Mouse (Mus musculus) urinary bladder, postnatal 4 days (tissue): ENCODE data around the gene Gm10309.
"Not testable (repeated sequence)": the region's sequence is repeated elsewhere in the genome, so short reads cannot be mapped to it uniquely, and the experiment has no call there.

Experiments used
- DNase-seq, 2 experiments: peaks; one replicate each; pipeline ENCODE4 v3.0.0; 2021 to 2022; ENCODE audit warnings: low spot score in 2 of 2

Gm10309 gene

GRCm38 (mm10) chr17:86514974-86515620, 10.1 kb upstream of the Gm10309 start:
- no peak for DNase-seq

GRCm38 (mm10) chr17:86509871-86510270, 4.8 kb upstream of the Gm10309 start:
- DNase-seq, result no peak

DNA sequence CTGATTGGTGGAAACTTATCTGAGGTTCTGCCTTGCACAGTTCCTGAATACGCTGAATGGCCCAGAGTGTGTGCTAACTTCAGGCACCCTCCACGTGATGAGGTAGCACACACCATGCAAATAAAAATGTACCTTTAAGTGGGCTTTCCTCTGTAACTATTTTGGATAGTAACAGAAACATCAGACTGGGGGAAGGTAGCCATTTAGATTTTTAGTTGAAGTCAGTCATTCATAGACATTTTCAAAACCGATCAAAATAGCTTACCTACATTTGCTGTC, 3.1 kb upstream of the Gm10309 start:
- no peak for DNase-seq

- no peak for DNase-seq
Measured at GRCm38 (mm10) chr17:86507342-86508211, 2.5 kb upstream of the Gm10309 start.

- DNase-seq, result no peak
Measured at GRCm38 (mm10) chr17:86506881-86507280, 1.8 kb upstream of the Gm10309 start.

GRCm38 (mm10) chr17:86503208-86503897, 1.7 kb downstream of the Gm10309 start:
- no peak for DNase-seq

DNA sequence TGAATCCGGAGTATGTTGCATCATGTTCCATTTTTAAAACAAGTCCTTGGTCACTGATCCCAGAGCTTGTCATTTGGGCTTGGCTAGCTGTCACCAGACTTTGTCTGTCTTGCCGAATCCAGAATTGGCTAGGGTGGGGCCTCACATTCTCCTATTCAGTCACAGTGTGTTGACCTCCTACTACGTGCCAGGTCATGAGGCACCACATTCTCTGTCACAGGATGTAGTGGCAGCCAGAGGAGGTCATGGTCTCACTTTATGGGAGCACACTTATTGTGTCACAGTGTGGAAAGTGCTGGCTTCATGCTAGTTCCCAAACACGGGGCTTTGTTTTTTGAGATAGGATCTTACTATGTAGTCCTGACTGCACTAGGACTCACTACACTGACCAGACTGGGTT, 3.6 kb downstream of the Gm10309 start:
- no peak for DNase-seq

DNA sequence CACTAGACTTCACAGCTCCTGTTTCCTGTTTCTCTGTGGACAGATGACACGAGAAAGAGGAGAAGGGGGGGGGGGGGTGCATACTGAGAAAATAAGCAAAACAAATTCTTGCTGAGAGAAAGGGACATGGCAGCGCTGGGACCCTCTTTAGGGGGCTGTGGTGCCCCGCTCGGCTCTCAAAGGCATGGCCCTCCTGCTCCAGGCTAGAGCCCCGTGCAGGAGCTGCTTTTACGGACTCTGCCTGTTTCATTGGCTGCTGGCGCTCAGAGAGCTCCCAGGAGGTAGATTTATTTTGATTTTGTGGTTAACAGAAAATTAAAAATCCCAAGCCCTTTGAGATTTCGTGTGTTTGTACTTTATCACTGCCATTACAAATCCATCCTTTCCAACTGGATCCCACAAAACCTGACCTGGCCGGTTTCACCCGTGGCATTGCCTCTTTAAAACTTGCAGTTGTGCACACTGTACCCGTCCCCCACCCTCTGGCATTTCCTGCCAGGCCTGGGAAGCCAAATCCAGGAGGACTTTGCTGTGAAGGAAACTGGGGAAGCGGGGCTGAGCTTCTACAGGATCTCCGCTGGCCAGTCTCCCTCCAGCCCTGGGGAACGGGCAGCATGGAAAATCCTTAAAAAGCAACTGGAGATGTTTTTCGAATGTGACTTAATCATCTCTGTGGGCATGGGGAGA, 5.5 kb downstream of the Gm10309 start:
- DNase-seq, result no peak

GRCm38 (mm10) chr17:86497302-86497701, 7.7 kb downstream of the Gm10309 start:
- no peak for DNase-seq

DNA sequence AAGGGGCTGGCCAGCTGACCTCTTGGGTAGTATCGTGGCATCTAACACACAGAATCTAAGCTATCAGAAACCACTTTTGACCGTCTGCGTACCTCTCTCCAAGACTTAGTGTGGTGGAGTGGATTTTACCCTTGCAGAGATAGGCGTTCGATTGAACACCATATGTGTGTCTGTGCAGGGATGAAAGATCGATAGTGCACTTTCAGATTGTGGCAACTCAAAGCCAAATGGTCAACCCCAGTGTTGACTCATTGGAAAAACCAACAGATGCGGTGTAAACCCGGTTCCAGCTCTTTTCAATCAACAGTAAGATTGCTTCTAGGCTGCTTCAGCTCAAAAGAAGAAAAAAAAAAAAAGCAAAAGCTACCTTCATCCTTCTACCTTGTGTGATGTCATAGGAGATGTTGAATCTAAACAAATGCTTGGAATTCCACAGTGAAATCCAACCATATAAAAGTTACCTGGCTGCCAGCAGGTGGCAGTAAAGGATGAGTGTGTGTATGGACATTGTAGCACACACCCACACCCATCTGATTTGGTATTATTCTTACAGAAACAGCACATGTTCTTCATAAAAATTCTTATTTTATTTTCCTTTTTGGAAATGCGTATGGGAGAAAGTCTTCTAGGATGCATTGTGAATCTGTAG, 8.8 kb downstream of the Gm10309 start:
- DNase-seq, result no peak

DNA sequence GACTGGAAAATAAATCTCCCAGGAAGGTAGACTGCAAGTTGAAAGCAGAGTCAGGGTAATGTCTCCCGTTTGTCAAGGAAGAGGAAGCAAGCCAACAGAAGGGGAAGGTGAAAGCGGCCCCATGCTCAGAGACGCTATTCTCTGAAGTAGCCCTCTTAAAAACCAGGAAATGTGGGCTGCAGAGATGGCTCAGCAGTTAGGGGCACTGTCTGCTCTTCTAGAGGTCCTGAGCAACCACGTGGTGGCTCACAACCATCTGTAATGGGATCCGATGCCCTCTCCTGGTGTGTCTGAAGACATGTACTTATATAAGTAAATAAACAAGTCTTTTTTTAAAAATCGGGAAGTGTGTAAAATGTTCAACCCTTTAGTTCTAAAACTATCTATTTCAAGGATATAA, 10.1 kb downstream of the Gm10309 start:
- DNase-seq, result no peak

DNA sequence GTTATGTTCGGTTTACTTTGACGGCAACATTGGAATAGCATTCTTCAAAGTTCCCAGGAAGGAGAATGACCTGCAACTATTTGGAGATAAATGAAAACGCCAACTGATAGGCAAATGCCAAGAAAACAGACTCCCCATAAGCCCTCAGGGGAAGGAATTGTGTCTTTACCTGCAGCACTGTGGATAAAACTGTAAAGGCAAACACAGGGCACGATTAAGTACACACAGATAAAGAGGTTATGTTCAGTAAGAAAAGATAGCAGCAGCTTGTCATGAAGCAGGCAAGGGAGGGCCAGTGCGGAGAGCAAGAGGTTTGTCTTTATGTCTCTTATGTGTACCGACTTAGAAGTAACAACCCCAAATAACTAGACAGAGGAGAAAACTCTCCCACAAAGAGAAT, 10.5 kb downstream of the Gm10309 start:
- DNase-seq, result no peak

- no peak for DNase-seq
Measured at GRCm38 (mm10) chr17:86493891-86494420, 11.1 kb downstream of the Gm10309 start.

GRCm38 (mm10) chr17:86492376-86492775, 12.7 kb downstream of the Gm10309 start:
- DNase-seq, result no peak

GRCm38 (mm10) chr17:86489827-86490226, 15.2 kb downstream of the Gm10309 start:
- no peak for DNase-seq

- DNase-seq, result no peak
Measured at GRCm38 (mm10) chr17:86487450-86487849, 17.6 kb downstream of the Gm10309 start.

DNA sequence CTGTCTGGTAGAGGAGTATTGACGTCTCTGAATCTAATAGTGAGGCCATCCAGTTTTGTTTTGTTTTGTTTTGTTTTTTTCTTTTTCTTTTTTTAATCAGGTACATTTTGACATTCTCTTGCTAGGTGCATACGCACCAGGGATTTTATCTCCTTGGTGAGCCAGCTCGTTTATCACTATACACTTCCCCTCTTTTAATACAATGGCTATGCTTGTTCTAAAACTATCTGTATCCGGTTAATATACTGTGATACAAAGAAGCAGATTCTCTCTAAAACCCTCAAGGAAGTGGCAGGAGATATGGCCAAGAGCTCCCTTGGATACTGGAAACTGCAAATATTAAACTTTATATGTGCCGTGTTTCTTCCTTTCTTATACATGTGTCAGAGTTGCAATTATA, 18.4 kb downstream of the Gm10309 start:
- DNase-seq, result no peak

DNA sequence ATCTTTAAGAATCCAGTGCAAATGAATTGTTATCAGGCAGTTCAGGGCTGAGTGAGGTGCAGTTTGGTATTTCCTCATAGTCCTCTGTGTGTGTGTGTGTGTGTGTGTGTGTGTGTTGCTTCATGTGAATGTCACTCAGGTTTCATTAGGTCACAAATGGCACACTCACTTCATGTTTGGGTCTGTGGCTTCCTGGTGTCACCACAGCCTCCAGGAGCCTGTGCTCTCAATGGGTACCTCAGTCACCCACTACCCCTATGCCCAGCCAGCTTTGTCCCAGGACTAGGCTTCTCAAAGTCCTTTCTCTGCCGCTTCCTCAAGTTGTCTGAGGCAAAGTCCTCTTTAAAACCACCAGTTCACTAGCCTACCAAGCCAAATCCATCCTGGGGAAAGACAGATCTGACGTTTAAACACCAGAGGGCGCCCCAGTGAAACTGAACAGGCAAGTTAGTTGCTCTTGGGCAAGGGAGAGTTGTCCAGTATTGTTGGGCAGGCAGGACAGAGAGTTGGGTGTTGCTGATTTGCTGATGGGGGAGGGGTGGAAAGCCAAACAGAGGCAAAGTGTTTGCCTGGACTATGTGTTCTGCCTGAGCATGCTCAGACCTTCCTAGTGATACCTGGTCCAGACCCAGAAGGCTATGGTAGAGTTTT, 20.8 kb downstream of the Gm10309 start:
- peak; percentile 71 to 86 for DNase-seq

GRCm38 (mm10) chr17:86482675-86483074, 22.4 kb downstream of the Gm10309 start:
- no peak for DNase-seq

- no peak for DNase-seq
Measured at GRCm38 (mm10) chr17:86479406-86479805, 25.6 kb downstream of the Gm10309 start.

GRCm38 (mm10) chr17:86477401-86477800, 27.6 kb downstream of the Gm10309 start:
- DNase-seq, result not testable (repeated sequence)
